Mouse (Mus musculus) stomach, embryonic 15.5 days (tissue): ENCODE results near the gene Pth1r. TPM values are rescaled to one million over a fixed set of nuclear protein-coding genes. Genes with fewer than 3 reads are reported as not detected.

Experiments used
- ATAC-seq: fragments of 200-750 bp; cut with Nextera tagmentation; 2 replicates; pipeline ENCODE4 v1.8.0; 2017; ENCODE audit warnings: low read depth, moderate number of reproducible peaks, moderate TSS enrichment; ENCODE audit not compliant: insufficient read depth, low FRiP score
- H3K27ac ChIP-seq: fragments of 300-500 bp; sonication (generic); 2 replicates; pipeline ENCODE4 v1.5.1; 2015; ENCODE audit warnings: mild to moderate bottlenecking, inconsistent platforms
- H3K27me3 ChIP-seq: fragments of 300-500 bp; sonication (generic); replicated peaks from 2 replicates; pipeline ENCODE4 v1.6.1; 2015; ENCODE audit warnings: inconsistent platforms
- H3K36me3 ChIP-seq: fragments of 300-500 bp; sonication (generic); 2 replicates; pipeline ENCODE4 v1.6.1; 2015; ENCODE audit warnings: inconsistent platforms
- H3K4me1 ChIP-seq: fragments of 300-500 bp; sonication (generic); 2 replicates; pipeline ENCODE4 v1.6.1; 2015; ENCODE audit warnings: inconsistent platforms
- H3K4me2 ChIP-seq: fragments of 300-500 bp; sonication (generic); 2 replicates; pipeline ENCODE4 v1.6.1; 2015; ENCODE audit warnings: mild to moderate bottlenecking, inconsistent platforms
- H3K4me3 ChIP-seq: fragments of 300-500 bp; sonication (generic); replicated peaks from 2 replicates; pipeline ENCODE4 v1.5.1; 2015; ENCODE audit warnings: inconsistent platforms
- H3K9ac ChIP-seq: fragments of 300-500 bp; sonication (generic); 2 replicates; pipeline ENCODE4 v1.6.1; 2015; ENCODE audit warnings: inconsistent platforms
- H3K9me3 ChIP-seq: fragments of 300-500 bp; sonication (generic); 2 replicates; pipeline ENCODE4 v1.6.1; 2016; ENCODE audit warnings: inconsistent platforms
- WGBS: fragments of 180-500 bp; shearing (Covaris S2); methylation state at CpG from one replicate; pipeline ENCODE4 v1.1.7; 2015; 5-methylcytosine and 5-hydroxymethylcytosine counted together
- polyA plus RNA-seq: library from polyadenylated mRNA; unstranded; fragments of >200 nt; fragmentation: Nextera tagmentation; extraction: Ambion mirVana; gene quantifications from 2 replicates; pipeline ENCODE4 v1.2.1, GENCODE M21; 2015

The Pth1r gene
- polyA plus RNA-seq, 1 experiment from 2014 or later, result 23.9 TPM

GRCm38 (mm10) chr9:110772336-110772735 lies 25.4 kb upstream of the Pth1r start:
- ATAC-seq, result no peak

GRCm38 (mm10) chr9:110763405-110763804 lies 16.5 kb upstream of the Pth1r start:
- Histone ChIP-seq H3K27me3 (no peaks in the 10 kb centered on the region), H3K4me3 (no peak overlapping the region), H3K9me3 (no peaks in the 10 kb centered on the region), H3K27ac (no peak overlapping the region), H3K9ac (no peak overlapping the region), H3K4me1 (peaks cover 11% of the 10 kb centered on the region), H3K4me2 (no peak overlapping the region), H3K36me3 (no peaks in the 10 kb centered on the region)
- WGBS, result 69% methylated on average over 2 of the region's 2 CpGs
- ATAC-seq, result no peak

More at GRCm38 (mm10) chr9:110772336-110772735, 25.4 kb upstream of the Pth1r start:
- Histone ChIP-seq H3K4me2 (no peak overlapping the region), H3K4me3 (no peak overlapping the region), H3K9me3 (no peaks in the 10 kb centered on the region), H3K4me1 (peaks cover 6% of the 10 kb centered on the region; the same call in 1 of the 2 replicates), H3K27me3 (no peaks in the 10 kb centered on the region), H3K36me3 (no peaks in the 10 kb centered on the region), H3K9ac (no peak overlapping the region), H3K27ac (no peak overlapping the region)
- 88% methylated on average over 10 of the region's 10 CpGs for WGBS

- no peak overlapping the region for H3K27ac ChIP-seq
Observed at GRCm38 (mm10) chr9:110762763-110763162, 15.8 kb upstream of the Pth1r start.

GRCm38 (mm10) chr9:110760886-110761285 lies 13.9 kb upstream of the Pth1r start:
- no peak for ATAC-seq

More at GRCm38 (mm10) chr9:110762763-110763162, 15.8 kb upstream of the Pth1r start:
- H3K4me1 ChIP-seq, result peaks cover 11% of the 10 kb centered on the region
- no peak for ATAC-seq
- no peaks in the 10 kb centered on the region for H3K36me3 ChIP-seq
- 76% methylated on average over 10 of the region's 10 CpGs for WGBS
- H3K4me3 ChIP-seq, result no peak overlapping the region
- no peak overlapping the region for H3K9ac ChIP-seq
- no peaks in the 10 kb centered on the region for H3K9me3 ChIP-seq
- no peak overlapping the region for H3K4me2 ChIP-seq
- no peaks in the 10 kb centered on the region for H3K27me3 ChIP-seq

GRCm38 (mm10) chr9:110759265-110759664 lies 12.3 kb upstream of the Pth1r start:
- H3K4me1 ChIP-seq, result peaks cover 6% of the 10 kb centered on the region
- no peak for ATAC-seq
- no peaks in the 10 kb centered on the region for H3K36me3 ChIP-seq
- H3K9me3 ChIP-seq, result no peaks in the 10 kb centered on the region
- 62% methylated on average over 2 of the region's 2 CpGs for WGBS
- H3K27ac ChIP-seq, result no peak overlapping the region
- no peak overlapping the region for H3K4me3 ChIP-seq
- no peaks in the 10 kb centered on the region for H3K27me3 ChIP-seq
- no peak overlapping the region for H3K9ac ChIP-seq
- H3K4me2 ChIP-seq, result no peak overlapping the region

More at GRCm38 (mm10) chr9:110760886-110761285, 13.9 kb upstream of the Pth1r start:
- no peak overlapping the region for H3K27ac ChIP-seq
- no peak overlapping the region for H3K4me3 ChIP-seq
- WGBS, result 87% methylated on average over 8 of the region's 8 CpGs
- no peak overlapping the region for H3K4me2 ChIP-seq
- no peaks in the 10 kb centered on the region for H3K36me3 ChIP-seq
- no peaks in the 10 kb centered on the region for H3K9me3 ChIP-seq
- no peaks in the 10 kb centered on the region for H3K27me3 ChIP-seq
- H3K9ac ChIP-seq, result no peak overlapping the region
- H3K4me1 ChIP-seq, result peaks cover 10% of the 10 kb centered on the region

GRCm38 (mm10) chr9:110758605-110759004 lies 11.7 kb upstream of the Pth1r start:
- Histone ChIP-seq H3K9me3 (no peaks in the 10 kb centered on the region), H3K4me2 (no peak overlapping the region), H3K4me1 (peaks cover 6% of the 10 kb centered on the region), H3K4me3 (no peak overlapping the region), H3K27ac (no peak overlapping the region), H3K36me3 (no peaks in the 10 kb centered on the region), H3K27me3 (no peaks in the 10 kb centered on the region), H3K9ac (no peak overlapping the region)
- no peak for ATAC-seq
- 56% methylated on average over 8 of the region's 8 CpGs for WGBS

GRCm38 (mm10) chr9:110757816-110758215 lies 10.9 kb upstream of the Pth1r start:
- H3K36me3 ChIP-seq, result no peaks in the 10 kb centered on the region
- H3K9ac ChIP-seq, result no peak overlapping the region
- no peaks in the 10 kb centered on the region for H3K27me3 ChIP-seq
- H3K4me3 ChIP-seq, result no peak overlapping the region
- no peaks in the 10 kb centered on the region for H3K9me3 ChIP-seq
- no peak overlapping the region for H3K4me2 ChIP-seq
- no peak for ATAC-seq
- peaks cover 6% of the 10 kb centered on the region for H3K4me1 ChIP-seq
- no peak overlapping the region for H3K27ac ChIP-seq
- WGBS, result 79% methylated on average over 5 of the region's 5 CpGs

GRCm38 (mm10) chr9:110753773-110754172 lies 6.8 kb upstream of the Pth1r start:
- WGBS, result 80% methylated on average over 4 of the region's 4 CpGs
- ATAC-seq, result no peak
- H3K9me3 ChIP-seq, result no peaks in the 10 kb centered on the region
- H3K27ac ChIP-seq, result no peak overlapping the region
- no peak overlapping the region for H3K4me2 ChIP-seq
- H3K4me1 ChIP-seq, result peaks cover 5% of the 10 kb centered on the region; the same call in 1 of the 2 replicates
- no peaks in the 10 kb centered on the region for H3K36me3 ChIP-seq
- no peak overlapping the region for H3K9ac ChIP-seq
- H3K27me3 ChIP-seq, result no peaks in the 10 kb centered on the region
- H3K4me3 ChIP-seq, result no peak overlapping the region

- Histone ChIP-seq H3K27me3 (no peaks in the 10 kb centered on the region), H3K27ac (no peak overlapping the region), H3K36me3 (no peaks in the 10 kb centered on the region), H3K4me2 (no peak overlapping the region), H3K9ac (no peak overlapping the region), H3K9me3 (no peaks in the 10 kb centered on the region), H3K4me1 (peaks cover 5% of the 10 kb centered on the region; the same call in 1 of the 2 replicates), H3K4me3 (no peak overlapping the region)
- WGBS, result 68% methylated on average over 4 of the region's 4 CpGs
- no peak for ATAC-seq
Observed at GRCm38 (mm10) chr9:110752917-110753435, 6.0 kb upstream of the Pth1r start.

GRCm38 (mm10) chr9:110751412-110751811 lies 4.5 kb upstream of the Pth1r start:
- Histone ChIP-seq H3K9ac (no peak overlapping the region), H3K4me2 (no peak overlapping the region), H3K27me3 (no peaks in the 10 kb centered on the region), H3K4me1 (peaks cover 5% of the 10 kb centered on the region; the same call in 1 of the 2 replicates), H3K27ac (no peak overlapping the region), H3K36me3 (no peaks in the 10 kb centered on the region), H3K9me3 (no peaks in the 10 kb centered on the region), H3K4me3 (no peak overlapping the region)
- WGBS, result 64% methylated on average over 5 of the region's 5 CpGs
- no peak for ATAC-seq

- 27% methylated on average over 14 of the region's 14 CpGs for WGBS
- no peaks in the 10 kb centered on the region for H3K36me3 ChIP-seq
- peaks cover 5% of the 10 kb centered on the region; the same call in 1 of the 2 replicates for H3K4me1 ChIP-seq
- H3K27me3 ChIP-seq, result no peaks in the 10 kb centered on the region
- no peaks in the 10 kb centered on the region for H3K9me3 ChIP-seq
- no peak overlapping the region for H3K27ac ChIP-seq
- H3K4me2 ChIP-seq, result no peak overlapping the region
- no peak overlapping the region for H3K9ac ChIP-seq
- H3K4me3 ChIP-seq, result no peak overlapping the region
- no peak for ATAC-seq
Observed at GRCm38 (mm10) chr9:110750404-110751187, 3.7 kb upstream of the Pth1r start.

- no peak overlapping the region for H3K27ac ChIP-seq
- ATAC-seq, result no peak
- peaks cover 10% of the 10 kb centered on the region; the same call in 1 of the 2 replicates for H3K4me1 ChIP-seq
- H3K9ac ChIP-seq, result no peak overlapping the region
- 50% methylated on average over 2 of the region's 2 CpGs for WGBS
- H3K36me3 ChIP-seq, result no peaks in the 10 kb centered on the region
- H3K4me3 ChIP-seq, result no peak overlapping the region
- H3K9me3 ChIP-seq, result no peaks in the 10 kb centered on the region
- H3K4me2 ChIP-seq, result no peak overlapping the region
- H3K27me3 ChIP-seq, result peaks cover 18% of the 10 kb centered on the region
Observed at GRCm38 (mm10) chr9:110748451-110748850, 1.5 kb upstream of the Pth1r start.
